Mouse (Mus musculus): ENCODE data around the gene Slc7a5.

DNA sequence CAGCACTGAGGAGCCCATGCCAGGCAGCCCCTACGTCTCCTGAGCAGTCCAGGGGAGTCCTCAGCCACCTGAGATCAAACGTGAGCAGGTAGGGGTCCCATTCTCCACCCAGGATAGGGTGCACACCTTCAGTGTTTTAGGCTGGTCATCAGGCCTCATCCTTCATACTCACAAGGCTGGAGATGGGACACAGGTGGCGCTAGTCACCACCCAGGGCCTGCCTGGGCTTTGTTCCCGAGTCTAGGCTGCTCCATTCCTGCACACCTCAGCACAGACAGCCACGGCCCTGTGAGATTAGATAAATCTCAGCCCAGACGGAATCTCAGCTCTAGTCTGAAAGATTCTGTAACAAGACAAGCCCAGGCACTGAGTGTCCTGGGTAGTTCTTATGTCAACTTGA, 3.5 kb downstream of the Slc7a5 start:
- TF ChIP-seq CTCF (conservative IDR thresholded peaks at IDR 0.05; ENCODE audit: low read length) (no peak), POU5F1 (IDR thresholded peaks at IDR 0.05; ENCODE audit: borderline replicate concordance, low read length) (no peak), NANOG (IDR thresholded peaks at IDR 0.05; ENCODE audit: borderline replicate concordance, low read length) (no peak)

Measured in E14TG2a.4 (cell line).